Mouse (Mus musculus) CD4-positive, CD25-positive, alpha-beta regulatory T cell, adult 4 months (primary cell): ENCODE results near the gene Lmo7. TPM values are rescaled to one million over a fixed set of nuclear protein-coding genes. Genes with fewer than 3 reads are reported as not detected.
A peak's percentile ranks its signal among the peaks of the same experiment; 100 is the strongest.

ENCODE experiments used
- ATAC-seq: one replicate; pipeline ENCODE4 v1.8.0; 2017
- polyA plus RNA-seq, 2 experiments: library from polyadenylated mRNA; unstranded; fragments of 100-300 nt; shearing (Covaris generic); gene quantifications; one replicate each; pipeline ENCODE4 v1.2.1; 2017

Lmo7 gene
- polyA plus RNA-seq, 2 experiments from 2014 or later, result 0.22 to 0.31 TPM

- peak; percentile 32 for ATAC-seq
These were observed 153.2 kb downstream of the Lmo7 start for GRCm38 (mm10) chr14:101882966-101883365.

- no peak for ATAC-seq
These were observed 154.0 kb downstream of the Lmo7 start for GRCm38 (mm10) chr14:101883787-101884186.

- ATAC-seq, result no peak
These were observed 156.6 kb downstream of the Lmo7 start for GRCm38 (mm10) chr14:101886320-101886719.

- ATAC-seq, result no peak
These were observed 162.2 kb downstream of the Lmo7 start for GRCm38 (mm10) chr14:101891903-101892448.

- no peak for ATAC-seq
These were observed 162.7 kb downstream of the Lmo7 start for GRCm38 (mm10) chr14:101892496-101892895.

- ATAC-seq, result no peak
These were observed 163.5 kb downstream of the Lmo7 start for GRCm38 (mm10) chr14:101893215-101893614.

- ATAC-seq, result no peak
These were observed 168.5 kb downstream of the Lmo7 start for GRCm38 (mm10) chr14:101898250-101898649.

GRCm38 (mm10) chr14:101901496-101901895, 171.7 kb downstream of the Lmo7 start:
- ATAC-seq, result no peak

GRCm38 (mm10) chr14:101901976-101902375, 172.2 kb downstream of the Lmo7 start:
- no peak for ATAC-seq

GRCm38 (mm10) chr14:101903722-101904121, 174.0 kb downstream of the Lmo7 start:
- no peak for ATAC-seq

- ATAC-seq, result no peak
These were observed 182.2 kb downstream of the Lmo7 start for GRCm38 (mm10) chr14:101911983-101912382.

- ATAC-seq, result no peak
These were observed 182.6 kb downstream of the Lmo7 start for GRCm38 (mm10) chr14:101912392-101912791.

GRCm38 (mm10) chr14:101914321-101914720, 184.6 kb downstream of the Lmo7 start:
- no peak for ATAC-seq

- no peak for ATAC-seq
These were observed 186.1 kb downstream of the Lmo7 start for GRCm38 (mm10) chr14:101915867-101916266.

- no peak for ATAC-seq
These were observed 188.7 kb downstream of the Lmo7 start for GRCm38 (mm10) chr14:101918471-101918870.

GRCm38 (mm10) chr14:101927646-101928244, 198.0 kb downstream of the Lmo7 start:
- no peak for ATAC-seq

GRCm38 (mm10) chr14:101930576-101931447, 201.1 kb downstream of the Lmo7 start:
- ATAC-seq, result no peak

GRCm38 (mm10) chr14:101931448-101931750, 201.6 kb downstream of the Lmo7 start:
- ATAC-seq, result no peak

GRCm38 (mm10) chr14:101933551-101933950, 203.8 kb downstream of the Lmo7 start:
- no peak for ATAC-seq

- ATAC-seq, result peak; percentile 54
These were observed 213.2 kb downstream of the Lmo7 start for GRCm38 (mm10) chr14:101942971-101943370.

GRCm38 (mm10) chr14:101946711-101947516, 217.2 kb downstream of the Lmo7 start:
- no peak for ATAC-seq

- ATAC-seq, result no peak
These were observed 219.4 kb downstream of the Lmo7 start for GRCm38 (mm10) chr14:101949114-101949513.

GRCm38 (mm10) chr14:101951107-101951506, 221.3 kb downstream of the Lmo7 start:
- ATAC-seq, result no peak
